Mouse (Mus musculus): ENCODE data around the gene Gabbr1. TPM values are rescaled to one million over a fixed set of nuclear protein-coding genes. Genes with fewer than 3 reads are reported as not detected.

Gene Gabbr1
- polyA plus RNA-seq, 1 experiment, result 135 TPM

GRCm38 (mm10) chr17:37062101-37062641, 16.4 kb downstream of the Gabbr1 start:
- Histone ChIP-seq H3K4me1 (replicated peaks; ENCODE audit: control insufficient read depth, insufficient read depth, low read length) (no peaks in the 10 kb centered on the region), H3K4me3 (ENCODE audit: control insufficient read depth, insufficient read depth, low read length) (no peak overlapping the region), H3K36me3 (ENCODE audit: control insufficient read depth, insufficient read depth, low read length) (peaks cover 56% of the 10 kb centered on the region), H3K27ac (ENCODE audit: control insufficient read depth, insufficient read depth, low read length) (no peak overlapping the region), H3K27me3 (ENCODE audit: control insufficient read depth, insufficient read depth, low read length) (no peaks in the 10 kb centered on the region)
- TF ChIP-seq POLR2A (IDR thresholded peaks at IDR 0.05; ENCODE audit: control insufficient read depth, extremely low read depth, insufficient read depth, low read length, poor library complexity), result no peak
- TF ChIP-seq CTCF (IDR thresholded peaks at IDR 0.05; ENCODE audit: borderline replicate concordance, control insufficient read depth, extremely low read depth, insufficient read depth, low read length, poor library complexity), result no peak
- 94% methylated on average over 10 of the region's 10 CpGs for WGBS
- DNase-seq, result no peak

DNA sequence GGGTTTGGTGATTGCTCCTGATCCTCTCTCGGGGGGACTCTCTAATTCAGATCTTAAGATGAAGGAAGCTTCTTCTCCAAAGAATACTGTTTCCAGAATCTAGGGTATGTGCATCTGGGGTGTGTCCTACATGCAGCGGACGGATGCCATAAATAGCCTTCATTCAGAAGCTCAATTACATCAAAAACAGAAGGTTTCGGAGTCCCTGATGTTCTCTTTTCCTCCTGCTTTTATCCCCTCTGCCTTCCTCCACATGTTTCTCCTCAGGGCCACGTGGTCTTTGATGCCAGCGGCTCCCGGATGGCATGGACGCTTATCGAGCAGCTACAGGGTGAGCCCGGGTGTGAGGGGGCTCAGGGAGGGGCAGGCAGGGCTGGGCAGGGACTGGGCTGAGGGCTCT, 17.3 kb downstream of the Gabbr1 start:
- Histone ChIP-seq H3K4me3 (ENCODE audit: control insufficient read depth, insufficient read depth, low read length) (no peak overlapping the region), H3K27me3 (ENCODE audit: control insufficient read depth, insufficient read depth, low read length) (no peaks in the 10 kb centered on the region), H3K4me1 (replicated peaks; ENCODE audit: control insufficient read depth, insufficient read depth, low read length) (no peaks in the 10 kb centered on the region), H3K27ac (ENCODE audit: control insufficient read depth, insufficient read depth, low read length) (no peak overlapping the region), H3K36me3 (ENCODE audit: control insufficient read depth, insufficient read depth, low read length) (peaks cover 58% of the 10 kb centered on the region)
- 94% methylated on average over 10 of the region's 10 CpGs for WGBS
- TF ChIP-seq POLR2A (IDR thresholded peaks at IDR 0.05; ENCODE audit: control insufficient read depth, extremely low read depth, insufficient read depth, low read length, poor library complexity), result no peak
- no peak for DNase-seq

- H3K36me3 ChIP-seq (ENCODE audit: control insufficient read depth, insufficient read depth, low read length), result peaks cover 54% of the 10 kb centered on the region
- no peak for DNase-seq
These were observed 18.1 kb downstream of the Gabbr1 start for GRCm38 (mm10) chr17:37063686-37064495.

DNA sequence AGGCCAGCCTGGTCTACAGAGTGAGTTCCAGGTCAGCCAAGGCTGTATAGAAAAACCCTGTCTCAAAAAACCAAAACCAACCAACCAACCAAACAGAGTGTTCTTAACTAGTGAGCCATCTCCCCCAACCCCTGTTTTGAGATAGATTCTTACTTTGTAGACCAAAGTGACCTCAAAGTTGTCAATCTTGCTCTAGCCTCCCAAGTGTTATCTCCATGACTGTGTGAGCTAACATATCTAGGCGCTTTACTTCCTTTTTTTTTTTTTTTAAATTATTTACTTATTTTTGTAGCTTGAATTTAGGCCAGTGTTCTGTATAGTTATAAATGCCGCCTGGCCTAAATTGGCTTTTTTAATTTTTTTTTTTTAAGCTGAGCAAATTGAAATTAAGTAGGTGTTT, 20.2 kb downstream of the Gabbr1 start:
- Histone ChIP-seq H3K4me3 (ENCODE audit: control insufficient read depth, insufficient read depth, low read length) (no peak overlapping the region), H3K4me1 (replicated peaks; ENCODE audit: control insufficient read depth, insufficient read depth, low read length) (no peaks in the 10 kb centered on the region), H3K27ac (ENCODE audit: control insufficient read depth, insufficient read depth, low read length) (no peak overlapping the region), H3K36me3 (ENCODE audit: control insufficient read depth, insufficient read depth, low read length) (peaks cover 62% of the 10 kb centered on the region), H3K27me3 (ENCODE audit: control insufficient read depth, insufficient read depth, low read length) (no peaks in the 10 kb centered on the region)
- 94% methylated on average over 2 of the region's 2 CpGs for whole genome bisulfite sequencing
- DNase-seq, result no peak
- no peak for TF ChIP-seq POLR2A (IDR thresholded peaks at IDR 0.05; ENCODE audit: control insufficient read depth, extremely low read depth, insufficient read depth, low read length, poor library complexity)
- TF ChIP-seq CTCF (IDR thresholded peaks at IDR 0.05; ENCODE audit: borderline replicate concordance, control insufficient read depth, extremely low read depth, insufficient read depth, low read length, poor library complexity), result no peak

More at GRCm38 (mm10) chr17:37063686-37064495, 18.1 kb downstream of the Gabbr1 start:
- no peak for TF ChIP-seq CTCF (IDR thresholded peaks at IDR 0.05; ENCODE audit: borderline replicate concordance, control insufficient read depth, extremely low read depth, insufficient read depth, low read length, poor library complexity)
- no peak for TF ChIP-seq POLR2A (IDR thresholded peaks at IDR 0.05; ENCODE audit: control insufficient read depth, extremely low read depth, insufficient read depth, low read length, poor library complexity)
- Histone ChIP-seq H3K27ac (ENCODE audit: control insufficient read depth, insufficient read depth, low read length) (no peak overlapping the region), H3K4me1 (replicated peaks; ENCODE audit: control insufficient read depth, insufficient read depth, low read length) (no peaks in the 10 kb centered on the region), H3K27me3 (ENCODE audit: control insufficient read depth, insufficient read depth, low read length) (no peaks in the 10 kb centered on the region), H3K4me3 (ENCODE audit: control insufficient read depth, insufficient read depth, low read length) (no peak overlapping the region)
- WGBS, result 94% methylated on average over 11 of the region's 11 CpGs

DNA sequence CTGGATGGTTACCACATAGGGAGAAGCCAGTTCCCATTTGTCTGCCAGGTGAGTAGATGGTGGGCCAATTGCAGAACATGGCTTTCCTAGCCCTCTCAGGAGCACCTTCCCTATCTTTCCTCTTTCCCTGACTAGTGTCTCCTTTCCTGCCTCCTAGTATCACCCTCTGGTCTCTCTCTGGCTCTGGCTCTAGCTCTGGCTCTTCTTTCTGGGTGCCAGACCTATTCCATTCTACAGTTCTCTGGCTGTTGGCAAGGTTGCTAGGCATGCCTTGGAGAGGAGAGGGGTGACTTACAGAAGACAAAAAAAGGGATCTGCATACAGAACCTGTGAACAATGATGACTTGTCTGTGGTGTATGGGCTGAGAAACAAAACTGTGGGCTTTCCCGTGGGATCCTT, 22.1 kb downstream of the Gabbr1 start:
- Histone ChIP-seq H3K4me3 (ENCODE audit: control insufficient read depth, insufficient read depth, low read length) (no peak overlapping the region), H3K27me3 (ENCODE audit: control insufficient read depth, insufficient read depth, low read length) (no peaks in the 10 kb centered on the region), H3K4me1 (replicated peaks; ENCODE audit: control insufficient read depth, insufficient read depth, low read length) (no peaks in the 10 kb centered on the region), H3K36me3 (ENCODE audit: control insufficient read depth, insufficient read depth, low read length) (peaks cover 58% of the 10 kb centered on the region), H3K27ac (ENCODE audit: control insufficient read depth, insufficient read depth, low read length) (no peak overlapping the region)
- DNase-seq, result no peak
- TF ChIP-seq POLR2A (IDR thresholded peaks at IDR 0.05; ENCODE audit: control insufficient read depth, extremely low read depth, insufficient read depth, low read length, poor library complexity), result no peak
- TF ChIP-seq CTCF (IDR thresholded peaks at IDR 0.05; ENCODE audit: borderline replicate concordance, control insufficient read depth, extremely low read depth, insufficient read depth, low read length, poor library complexity), result no peak
- 93% methylated on average over 1 of the region's 1 CpGs for WGBS

DNA sequence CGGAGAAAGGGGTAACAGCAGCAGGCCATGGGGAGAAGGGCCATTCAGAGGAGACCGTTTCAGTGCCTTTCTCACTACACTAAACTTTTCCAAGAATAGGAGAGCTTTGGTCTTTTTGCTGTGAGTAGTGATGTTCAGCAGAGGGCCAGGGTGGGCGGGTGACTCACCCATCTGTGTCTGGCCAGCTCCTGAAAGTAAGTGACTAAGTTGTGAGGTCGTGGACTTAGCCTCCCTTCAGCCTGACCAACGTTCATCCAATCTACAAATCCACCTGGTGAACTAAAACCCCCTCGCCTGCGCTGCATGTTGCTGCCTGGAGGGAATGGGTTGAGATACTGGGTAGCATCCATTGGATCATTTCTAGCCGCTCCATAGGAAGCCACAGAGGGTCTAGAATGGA, 24.4 kb downstream of the Gabbr1 start:
- WGBS, result 95% methylated on average over 8 of the region's 8 CpGs
- no peak for TF ChIP-seq POLR2A (IDR thresholded peaks at IDR 0.05; ENCODE audit: control insufficient read depth, extremely low read depth, insufficient read depth, low read length, poor library complexity)
- no peak for TF ChIP-seq CTCF (IDR thresholded peaks at IDR 0.05; ENCODE audit: borderline replicate concordance, control insufficient read depth, extremely low read depth, insufficient read depth, low read length, poor library complexity)
- Histone ChIP-seq H3K4me1 (replicated peaks; ENCODE audit: control insufficient read depth, insufficient read depth, low read length) (no peaks in the 10 kb centered on the region), H3K36me3 (ENCODE audit: control insufficient read depth, insufficient read depth, low read length) (peaks cover 45% of the 10 kb centered on the region), H3K4me3 (ENCODE audit: control insufficient read depth, insufficient read depth, low read length) (no peak overlapping the region), H3K27me3 (ENCODE audit: control insufficient read depth, insufficient read depth, low read length) (no peaks in the 10 kb centered on the region), H3K27ac (ENCODE audit: control insufficient read depth, insufficient read depth, low read length) (no peak overlapping the region)
- DNase-seq, result no peak

Data from thymus, adult 2 months (tissue).